ENCODE assay signal across 20 mouse cellular contexts in genomic region chr2:60059300-60059699, GRCm38 (mm10).
DNase-seq lines count a peak whose midpoint lies in the region; ATAC-seq lines count a peak whose summit lies in the region.
"Had no signal": no experiment of that assay in that cellular context is flagged by ENCODE, and none has a peak within 500 bp of the region (broad histone marks: within the 10 kb centered on the region; RNA-seq: fewer than 3 reads in every experiment).

No protein-coding gene starts in this region.

- no peak for ATAC-seq in heart, embryonic 12.5 days (ENCODE audit: insufficient number of reproducible peaks, low FRiP score)
- ATAC-seq in liver, embryonic 13.5 days (ENCODE audit: low read depth): peak; percentile 59; the same call in 1 of the 2 replicates
- ATAC-seq in midbrain, embryonic 15.5 days (replicated peaks): no peak
- ATAC-seq: activated CD4-positive, CD25-positive, alpha-beta regulatory T cell, adult 4 months; forebrain, embryonic 15.5 days had no signal

- no peaks in the 10 kb centered on the region for H3K27me3 ChIP-seq in heart, embryonic 12.5 days (replicated peaks)
- H3K27me3 ChIP-seq in liver, embryonic 13.5 days: no peaks in the 10 kb centered on the region
- H3K27me3 ChIP-seq in midbrain, embryonic 15.5 days (replicated peaks): no peaks in the 10 kb centered on the region
- H3K27me3 ChIP-seq: forebrain, embryonic 12.5 days; forebrain, embryonic 15.5 days; hindbrain, embryonic 12.5 days; hindbrain, embryonic 15.5 days had no signal

- H3K4me1 ChIP-seq in heart, embryonic 12.5 days (replicated peaks): peaks cover 27% of the 10 kb centered on the region
- H3K4me1 ChIP-seq in brown adipose tissue, adult 24 weeks (ENCODE audit: control insufficient read depth, insufficient read depth, insufficient read length, low read length): peaks cover 17% of the 10 kb centered on the region
- H3K4me1 ChIP-seq in liver, embryonic 13.5 days (replicated peaks): peaks cover 20% of the 10 kb centered on the region
- H3K4me1 ChIP-seq in midbrain, embryonic 15.5 days: 0 out of 2 replicates have a peak, but pooled peaks cover 9% of the 10 kb centered on the region

- no peak overlapping the region for H3K4me2 ChIP-seq in heart, embryonic 12.5 days
- H3K4me2 ChIP-seq in liver, embryonic 13.5 days: no peak overlapping the region
- no peak overlapping the region for H3K4me2 ChIP-seq in midbrain, embryonic 15.5 days
- H3K4me2 ChIP-seq: forebrain, embryonic 12.5 days; forebrain, embryonic 15.5 days; hindbrain, embryonic 12.5 days; hindbrain, embryonic 15.5 days had no signal

- H3K27ac ChIP-seq in heart, embryonic 12.5 days (ENCODE audit: poor library complexity, severe bottlenecking): no peak overlapping the region
- H3K27ac ChIP-seq in brown adipose tissue, adult 24 weeks (replicated peaks; ENCODE audit: low read depth, low read length): peak overlapping the region; percentile 31; the same call in 1 of the 2 replicates
- no peak overlapping the region for H3K27ac ChIP-seq in liver, embryonic 13.5 days
- H3K27ac ChIP-seq in midbrain, embryonic 15.5 days: no peak overlapping the region
- H3K27ac ChIP-seq: forebrain, embryonic 12.5 days; forebrain, embryonic 15.5 days; heart, adult 2 months; heart, embryonic 10.5 days; hindbrain, embryonic 12.5 days; hindbrain, embryonic 15.5 days had no signal

- H3K4me3 ChIP-seq in heart, embryonic 12.5 days: no peak overlapping the region
- no peak overlapping the region for H3K4me3 ChIP-seq in brown adipose tissue, adult 24 weeks (ENCODE audit: insufficient read depth, low read depth, low read length)
- H3K4me3 ChIP-seq in liver, embryonic 13.5 days (replicated peaks): no peak overlapping the region
- no peak overlapping the region for H3K4me3 ChIP-seq in midbrain, embryonic 15.5 days
- H3K4me3 ChIP-seq: forebrain, embryonic 12.5 days; forebrain, embryonic 15.5 days; heart, adult 2 months; heart, embryonic 10.5 days; hindbrain, embryonic 12.5 days; hindbrain, embryonic 15.5 days had no signal

- WGBS in heart, embryonic 12.5 days: 89% methylated on average over 5 of the region's 5 CpGs
- 81% methylated on average over 5 of the region's 5 CpGs for WGBS in liver, embryonic 13.5 days (ENCODE audit: insufficient replicate concordance)
- 97% methylated on average over 5 of the region's 5 CpGs for WGBS in midbrain, embryonic 15.5 days

- peak; percentile 66 for DNase-seq in heart, adult 11 months
- no peak for DNase-seq in liver, embryonic 13.5 days
- DNase-seq in ovary, postnatal 14 days (ENCODE audit: low spot score): no peak
- DNase-seq: adrenal gland, postnatal 10 days; adrenal gland, postnatal 36 days; cerebellum, adult 11-12 months; cerebellum, adult 8-10 months; cerebellum, postnatal 10 days; cerebellum, postnatal 36 days; gastrocnemius, postnatal 25 days; heart, adult 2 months had no signal

- peaks cover 14% of the 10 kb centered on the region for H3K36me3 ChIP-seq in heart, embryonic 12.5 days
- H3K36me3 ChIP-seq in liver, embryonic 13.5 days: peaks cover 2% of the 10 kb centered on the region; the same call in 1 of the 2 replicates
- H3K36me3 ChIP-seq in midbrain, embryonic 15.5 days (replicated peaks): no peaks in the 10 kb centered on the region
- H3K36me3 ChIP-seq: forebrain, embryonic 15.5 days; hindbrain, embryonic 15.5 days had no signal

- H3K9ac ChIP-seq in heart, embryonic 12.5 days: no peak overlapping the region
- no peak overlapping the region for H3K9ac ChIP-seq in liver, embryonic 13.5 days
- no peak overlapping the region for H3K9ac ChIP-seq in midbrain, embryonic 15.5 days
- H3K9ac ChIP-seq: forebrain, embryonic 12.5 days; forebrain, embryonic 15.5 days; hindbrain, embryonic 12.5 days; hindbrain, embryonic 15.5 days had no signal

- H3K9me3 ChIP-seq in heart, embryonic 12.5 days (replicated peaks): peaks cover 3% of the 10 kb centered on the region; the same call in 1 of the 2 replicates
- no peaks in the 10 kb centered on the region for H3K9me3 ChIP-seq in liver, embryonic 13.5 days (replicated peaks)
- H3K9me3 ChIP-seq in midbrain, embryonic 15.5 days: no peaks in the 10 kb centered on the region
- H3K9me3 ChIP-seq: forebrain, embryonic 12.5 days; forebrain, embryonic 15.5 days; heart, embryonic 10.5 days; hindbrain, embryonic 12.5 days; hindbrain, embryonic 15.5 days had no signal
